Mouse (Mus musculus) cerebellum, adult (tissue): ENCODE data around the gene Psmg1.
"Not testable (repeated sequence)": the region's sequence is repeated elsewhere in the genome, so short reads cannot be mapped to it uniquely, and the experiment has no call there.

Experiments used
- ATAC-seq: cut with Nextera tagmentation; 2 replicates; pipeline ENCODE4 v1.9.2; 2017; ENCODE audit warnings: mild to moderate bottlenecking, moderate library complexity, mixed read lengths; ENCODE audit not compliant: insufficient number of reproducible peaks, low FRiP score, low TSS enrichment

Gene Psmg1

DNA sequence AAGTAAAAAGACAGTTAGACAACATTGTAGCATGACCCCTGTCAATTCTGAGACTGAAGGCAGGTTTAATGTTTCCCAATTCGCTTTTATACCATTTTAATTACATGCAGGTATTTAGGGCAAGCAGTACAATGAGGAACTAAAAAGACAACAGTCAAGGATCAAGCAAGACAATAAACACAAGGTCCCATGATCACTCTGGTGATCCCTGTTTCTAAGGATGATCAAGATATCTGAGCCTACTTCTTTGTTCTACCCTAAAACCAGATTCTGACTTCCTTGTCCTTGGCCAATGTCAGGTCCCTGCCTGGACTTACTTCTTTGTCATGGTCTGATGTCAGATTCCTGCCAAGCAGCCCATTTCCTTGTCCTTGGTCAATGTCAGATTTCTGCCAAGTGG is 29.3 kb downstream of the Psmg1 start:
- ATAC-seq: not testable (repeated sequence)

DNA sequence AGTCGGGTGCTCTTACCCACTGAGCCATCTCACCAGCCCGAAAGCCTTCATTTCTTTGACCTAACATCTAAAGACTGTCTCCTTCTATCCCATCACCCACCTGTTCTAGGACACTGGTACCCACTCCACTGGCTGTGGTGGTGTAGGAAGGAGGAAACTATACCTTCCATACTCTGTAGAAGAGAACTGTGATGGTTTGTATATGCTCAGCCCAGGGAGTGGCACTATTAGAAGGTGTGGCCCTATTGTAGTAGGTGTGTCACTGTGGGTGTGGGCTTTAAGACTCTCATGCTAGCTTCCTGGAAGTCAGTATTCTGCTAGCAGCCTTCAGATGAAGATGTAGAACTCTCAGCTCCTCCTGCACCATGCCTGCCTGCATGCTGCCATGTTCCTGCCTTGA is 30.1 kb downstream of the Psmg1 start:
- ATAC-seq: not testable (repeated sequence)

DNA sequence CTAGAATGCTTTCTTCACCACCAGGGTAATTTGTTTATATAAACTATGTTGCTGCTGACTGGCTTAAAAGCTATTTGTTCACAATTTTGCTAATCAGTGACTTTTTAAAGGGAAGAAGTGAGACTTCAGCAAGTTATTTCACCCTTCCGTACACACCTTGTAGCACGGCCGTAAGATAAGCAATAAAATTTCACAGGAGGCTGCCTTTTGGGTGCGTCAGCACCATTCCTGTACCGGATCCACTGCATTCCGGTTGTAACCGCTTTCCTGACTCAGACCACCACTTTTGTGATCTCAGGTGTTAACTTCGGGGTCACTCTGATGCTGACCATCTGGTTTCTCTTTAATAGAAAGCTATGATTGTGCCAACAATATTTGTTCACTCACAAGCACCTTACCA is 32.7 kb downstream of the Psmg1 start:
- no peak for ATAC-seq

DNA sequence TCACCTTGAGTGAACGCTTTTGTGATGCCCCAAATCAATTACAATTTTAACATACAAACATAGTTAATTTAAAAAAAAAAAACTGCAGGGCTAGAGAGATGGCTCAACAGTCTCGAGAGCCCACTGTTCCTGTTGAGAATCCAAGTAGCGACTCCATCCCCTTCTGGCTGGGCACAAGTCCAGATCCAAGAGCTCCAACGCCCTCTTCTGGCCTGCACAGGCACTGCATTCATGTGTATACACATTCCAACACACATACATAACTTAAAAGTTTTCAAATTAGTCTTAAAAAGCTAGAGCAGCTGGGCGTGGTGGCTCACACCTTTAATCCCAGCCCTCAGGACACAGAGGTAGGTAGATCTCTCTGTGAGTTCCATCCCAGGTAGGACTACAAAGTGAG is 34.1 kb downstream of the Psmg1 start:
- ATAC-seq: no peak

DNA sequence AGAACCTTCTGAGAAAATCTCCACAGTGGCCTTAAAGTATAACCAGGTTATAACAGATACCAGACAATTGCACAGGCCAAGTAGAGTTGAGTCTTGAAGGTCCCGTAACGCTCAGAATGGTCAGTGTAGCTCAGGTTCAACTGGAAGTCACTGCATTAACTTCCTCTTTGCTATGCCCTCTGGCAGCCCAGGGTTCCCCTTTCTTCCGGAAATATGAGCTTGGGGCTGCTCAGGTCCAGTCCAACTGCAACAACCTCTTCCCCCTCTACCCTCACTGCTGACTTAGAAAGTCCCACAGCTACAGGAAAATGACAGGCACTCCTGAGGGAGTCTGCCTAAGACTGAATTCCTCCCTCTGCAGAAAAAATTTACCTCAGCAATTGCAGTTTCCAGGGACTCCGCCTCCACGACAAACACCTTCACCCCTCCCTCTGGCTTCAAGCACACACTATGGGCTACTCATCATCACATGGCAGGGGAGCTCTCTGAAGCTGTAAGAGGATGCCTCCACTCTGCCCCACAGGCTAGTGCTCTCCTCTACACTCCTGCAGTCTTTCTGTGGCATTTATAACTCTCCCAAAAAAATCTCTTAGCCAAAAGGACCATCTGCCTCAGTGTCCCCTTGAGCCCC is 34.9 kb downstream of the Psmg1 start:
- ATAC-seq: no peak

DNA sequence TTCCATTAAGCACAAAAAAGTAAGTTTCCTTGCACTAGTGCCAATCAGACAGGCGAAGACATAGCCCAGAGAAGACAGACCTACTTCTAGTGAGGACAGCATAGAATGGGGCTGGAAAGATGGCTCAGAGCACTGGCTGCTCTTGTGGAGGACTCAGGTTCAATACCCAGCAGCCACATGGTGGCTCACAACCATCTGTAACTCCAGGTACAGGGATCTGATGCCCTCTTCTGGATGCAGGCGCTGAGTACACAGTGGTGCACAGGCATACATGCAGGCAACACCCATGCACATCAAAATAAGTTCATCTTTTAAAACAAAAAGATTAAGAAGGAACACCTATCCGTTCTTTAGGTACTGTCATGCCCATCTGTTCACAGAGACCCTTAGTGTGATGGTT is 36.4 kb downstream of the Psmg1 start:
- ATAC-seq: no peak

DNA sequence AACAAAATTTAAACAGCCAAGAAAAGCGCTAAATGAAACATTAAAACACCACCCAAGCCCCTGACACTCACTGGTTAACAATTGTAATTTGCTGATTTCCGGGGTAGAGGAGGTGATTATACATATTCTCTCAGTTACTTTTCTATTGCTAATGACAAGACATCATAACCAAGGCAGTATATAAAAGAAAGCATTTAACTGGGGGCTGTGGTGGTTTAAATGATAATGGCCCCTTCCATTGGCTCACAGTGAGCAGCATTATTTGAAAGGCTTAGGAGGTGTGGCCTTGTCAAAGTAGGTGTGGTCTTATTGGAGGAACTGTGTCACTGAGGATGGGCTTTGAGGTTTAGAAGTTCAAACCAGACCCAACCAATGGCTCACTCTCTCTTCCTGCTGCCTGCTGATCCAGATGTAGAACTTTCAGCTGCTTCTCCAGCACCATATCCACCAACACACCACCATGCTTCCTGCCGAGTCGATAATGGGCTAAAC is 37.6 kb downstream of the Psmg1 start:
- no peak for ATAC-seq

DNA sequence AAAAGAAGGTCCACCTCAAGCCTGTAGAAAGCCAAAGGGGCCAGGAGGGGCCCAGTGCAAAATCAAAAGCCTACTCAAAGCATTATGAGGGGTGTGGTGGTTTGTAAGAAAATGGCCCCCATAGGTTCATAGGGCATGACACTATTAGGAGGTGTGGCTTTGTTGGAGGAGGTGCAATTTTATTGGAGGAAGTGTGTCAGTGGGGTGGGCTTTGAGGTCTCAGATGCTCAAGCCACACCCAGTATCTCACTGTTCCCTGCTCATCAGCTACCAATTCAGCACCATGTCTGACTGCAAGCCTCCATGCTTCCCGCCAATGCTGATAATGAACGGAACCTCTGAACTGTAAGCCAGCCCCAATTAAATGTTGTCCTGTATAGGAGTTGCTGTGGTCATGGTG is 39.3 kb downstream of the Psmg1 start:
- no peak for ATAC-seq

DNA sequence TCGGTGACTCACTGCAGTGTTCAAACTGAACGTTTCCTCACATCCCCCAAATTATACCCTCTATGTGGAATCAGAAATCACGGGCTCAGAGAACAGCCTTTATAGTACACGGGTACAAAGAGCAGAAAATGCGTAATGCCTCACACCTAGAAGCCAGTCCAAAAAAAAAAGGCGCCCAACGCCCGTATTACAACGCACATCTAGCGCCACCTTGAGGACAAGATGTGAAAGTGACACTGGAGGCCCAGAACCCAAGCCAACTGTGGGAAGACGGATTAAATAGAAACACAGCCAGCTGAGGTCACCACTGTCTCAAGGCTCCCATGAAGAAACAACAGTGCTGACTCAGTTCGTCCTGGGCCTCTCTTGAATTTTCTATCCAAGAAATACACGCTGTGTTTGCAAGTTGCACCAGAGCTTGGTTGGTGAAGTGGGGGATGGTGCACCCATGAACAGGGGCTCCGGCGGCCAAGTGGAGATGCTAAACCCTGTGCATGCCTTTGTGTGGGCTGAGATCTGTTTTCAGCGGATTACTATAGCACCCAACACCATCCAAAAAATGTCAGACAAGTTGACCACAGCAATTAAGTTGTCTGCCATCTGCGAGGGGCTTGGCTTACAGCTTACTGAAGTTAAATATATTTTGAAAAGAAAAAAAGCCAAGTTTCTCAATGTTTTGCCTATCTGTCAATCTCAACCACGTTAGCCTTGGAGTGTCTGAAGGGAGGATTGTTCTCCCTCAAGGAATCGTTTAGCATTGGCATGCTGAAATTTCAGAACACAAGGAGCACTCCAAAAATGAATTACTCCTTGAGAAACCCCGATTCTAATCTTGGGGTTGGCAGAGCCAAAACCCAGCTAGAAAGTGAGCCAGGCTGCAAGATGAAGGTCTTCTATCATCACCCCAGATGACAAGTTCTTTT is 45.1 kb downstream of the Psmg1 start:
- peak; percentile 63 for ATAC-seq

DNA sequence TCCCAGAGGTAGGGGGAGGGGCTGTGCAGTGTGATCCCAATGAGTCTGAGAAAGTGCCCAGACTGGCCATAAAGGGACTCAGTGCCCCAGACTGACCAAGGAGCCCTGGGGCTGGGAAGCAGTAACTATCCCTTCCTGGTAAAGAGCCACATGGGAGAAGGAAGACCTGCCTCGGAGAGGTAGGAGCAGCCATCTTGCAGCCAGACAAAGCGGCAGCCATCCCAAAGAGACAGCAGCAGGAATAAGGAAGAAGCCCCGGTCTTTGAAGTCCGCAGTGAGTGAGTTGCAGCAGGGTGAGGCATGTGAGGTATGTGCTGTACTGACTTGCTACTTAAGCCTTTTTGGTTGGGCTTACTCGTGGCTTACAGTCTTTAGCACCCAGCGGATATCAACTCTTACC is 47.6 kb downstream of the Psmg1 start:
- ATAC-seq: no peak

DNA sequence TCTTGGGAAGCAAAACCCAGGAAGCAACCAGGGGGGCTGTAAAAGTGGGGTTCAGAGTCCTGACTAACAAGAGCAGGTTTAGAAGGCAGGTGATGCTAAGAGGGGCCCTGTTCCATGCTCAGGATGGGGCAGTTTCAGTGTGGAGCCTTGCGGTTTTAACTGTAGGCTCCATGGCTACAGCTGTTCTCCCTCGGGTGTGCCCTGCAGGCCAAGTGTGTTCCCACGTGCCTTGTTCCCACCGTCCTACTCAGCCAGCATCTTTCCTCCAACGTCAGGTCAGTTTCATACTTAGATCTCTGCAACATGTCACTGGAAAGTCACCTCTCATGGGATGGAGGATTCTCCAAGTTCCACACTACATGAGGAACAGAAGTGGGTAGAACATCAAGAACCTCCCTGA is 49.2 kb downstream of the Psmg1 start:
- ATAC-seq: no peak

DNA sequence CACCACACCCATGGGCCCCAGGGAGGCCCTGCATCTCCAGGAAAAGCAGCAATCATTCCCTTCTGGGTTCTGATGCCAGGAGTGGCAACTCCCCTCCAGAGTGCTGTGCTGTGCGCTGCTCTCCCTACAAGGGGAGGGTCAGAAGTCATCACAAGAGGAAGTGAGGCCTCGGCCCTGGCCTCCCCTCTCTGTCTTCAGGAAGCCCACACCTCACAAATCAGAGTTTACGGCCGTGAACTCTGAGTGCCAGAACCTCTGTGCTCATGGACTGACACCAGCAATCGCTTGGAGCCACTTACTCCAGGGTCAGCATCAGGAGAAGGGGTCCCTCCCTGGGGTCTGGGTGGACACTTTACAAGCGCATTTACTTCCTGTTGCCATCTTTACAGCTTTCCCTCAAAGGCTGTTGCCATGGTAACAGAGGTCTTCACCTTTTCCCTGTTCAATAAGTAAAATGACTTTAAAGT is 55.2 kb downstream of the Psmg1 start:
- ATAC-seq: no peak

DNA sequence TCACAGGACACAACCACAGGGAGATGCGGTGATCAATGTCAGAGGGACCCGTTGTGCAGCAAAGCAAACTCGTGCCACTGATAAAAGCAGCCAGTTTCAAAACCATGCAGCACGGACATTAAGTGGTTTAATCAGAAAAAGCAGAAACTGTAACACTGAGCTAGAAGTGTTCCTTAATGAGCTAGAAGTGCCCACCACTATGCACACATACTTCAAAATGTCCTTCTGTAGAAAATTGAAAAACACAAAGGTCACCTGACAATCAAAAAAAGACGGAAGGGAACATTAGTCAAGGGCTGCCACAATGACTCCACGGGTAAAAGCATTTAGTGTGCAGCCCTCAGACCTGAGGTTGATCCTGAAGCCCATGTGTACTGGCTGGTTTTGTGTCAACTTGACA is 57.9 kb downstream of the Psmg1 start:
- ATAC-seq: no peak

DNA sequence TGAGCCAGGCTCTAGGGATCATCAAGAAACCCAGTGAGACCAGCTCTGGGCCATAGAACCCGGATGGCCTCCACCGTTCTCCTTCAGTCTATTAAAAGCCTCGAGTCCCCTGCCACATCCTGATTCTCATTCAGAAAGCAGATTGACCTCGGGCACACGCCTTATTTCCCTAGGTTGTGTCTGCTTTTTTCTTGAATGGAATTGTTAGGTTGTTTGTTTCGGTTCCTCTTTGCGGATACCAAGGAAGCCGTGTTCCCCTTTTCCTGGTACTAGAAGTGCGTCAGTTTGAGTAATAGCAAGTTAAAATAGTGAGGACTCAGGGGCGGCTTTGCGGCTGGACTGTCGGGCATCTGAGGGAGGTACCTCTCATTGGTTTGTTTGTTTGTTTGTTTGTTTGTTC is 59.3 kb downstream of the Psmg1 start:
- no peak for ATAC-seq
